In the genomic region with DNA sequence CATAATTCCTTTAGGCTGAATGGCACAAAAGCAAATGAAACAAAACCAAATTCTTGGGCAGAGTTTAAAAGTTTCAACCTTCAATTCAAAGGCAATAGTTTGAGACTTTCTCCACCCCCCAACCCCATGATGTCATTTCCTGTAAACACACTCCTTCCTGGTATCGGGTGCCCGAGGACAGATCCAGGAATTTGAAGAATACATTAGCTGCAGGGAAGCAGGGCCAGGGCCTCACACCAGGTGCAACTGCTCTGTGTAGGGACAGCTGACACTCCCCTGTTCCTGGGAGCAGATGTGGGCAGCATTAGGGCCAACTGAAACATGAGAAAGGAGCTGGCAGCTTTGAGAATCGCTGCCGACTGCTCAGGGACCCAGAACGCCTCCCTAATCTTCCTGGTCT, we compare ENCODE assay signal across 9 mouse cellular contexts.
A peak's percentile ranks its signal among the peaks of the same experiment; 100 is the strongest.
DNase-seq lines count a peak whose midpoint lies in the region; ATAC-seq and TF ChIP-seq lines count a peak whose summit lies in the region.
"Had no signal": no experiment of that assay in that cellular context is flagged by ENCODE, and none has a peak within 500 bp of the region (broad histone marks: within the 10 kb centered on the region; RNA-seq: fewer than 3 reads in every experiment).

No protein-coding gene starts in this region.

- 39% methylated on average over 5 of the region's 5 CpGs for WGBS in liver, embryonic 11.5 days
- WGBS in hindbrain, postnatal 0 days = 41% methylated on average over 5 of the region's 5 CpGs

- H3K9ac ChIP-seq in liver, embryonic 11.5 days (ENCODE audit: low read depth, low read length) = peak overlapping the region; percentile 59
- H3K9ac ChIP-seq in hindbrain, postnatal 0 days (replicated peaks; ENCODE audit: low read length) = no peak overlapping the region
- H3K9ac ChIP-seq: forebrain, embryonic 12.5 days had no signal

- peak overlapping the region; percentile 50 for H3K4me2 ChIP-seq in liver, embryonic 11.5 days
- H3K4me2 ChIP-seq in hindbrain, postnatal 0 days (ENCODE audit: low read depth, low read length) = no peak overlapping the region
- H3K4me2 ChIP-seq: forebrain, embryonic 12.5 days had no signal

- TF ChIP-seq CTCF in hindbrain, postnatal 0 days (IDR thresholded peaks at IDR 0.05; ENCODE audit: low read depth) = no peak

- H3K9me3 ChIP-seq in liver, embryonic 11.5 days (ENCODE audit: control insufficient read depth, low read length) = no peaks in the 10 kb centered on the region
- no peaks in the 10 kb centered on the region for H3K9me3 ChIP-seq in hindbrain, postnatal 0 days (ENCODE audit: low read length)
- H3K9me3 ChIP-seq: forebrain, embryonic 12.5 days had no signal

- no peak for DNase-seq in liver, embryonic 11.5 days (ENCODE audit: low spot score)
- DNase-seq in liver = no peak
- peak; percentile 58 for DNase-seq in embryo, embryonic 10.5 days (ENCODE audit: low spot score)
- DNase-seq in hindbrain, postnatal 0 days (ENCODE audit: low spot score) = no peak
- no peak for DNase-seq in urinary bladder, postnatal 4 days (ENCODE audit: low spot score in 2 of 2)
- DNase-seq in ovary, postnatal 10 days (ENCODE audit: low spot score) = no peak
- DNase-seq in ovary, adult 18-20 months (ENCODE audit: low spot score) = no peak

- H3K4me3 ChIP-seq in liver, embryonic 11.5 days (ENCODE audit: low read depth, low read length) = no peak overlapping the region
- H3K4me3 ChIP-seq in hindbrain, postnatal 0 days (ENCODE audit: low read length) = no peak overlapping the region
- H3K4me3 ChIP-seq: forebrain, embryonic 12.5 days had no signal

- peaks cover 27% of the 10 kb centered on the region for H3K4me1 ChIP-seq in liver, embryonic 11.5 days (replicated peaks; ENCODE audit: control insufficient read depth, insufficient read depth, low read length)
- H3K4me1 ChIP-seq in hindbrain, postnatal 0 days (ENCODE audit: insufficient read depth, low read length) = 0 out of 2 replicates have a peak, but pooled peaks cover 6% of the 10 kb centered on the region
- H3K4me1 ChIP-seq: forebrain, embryonic 12.5 days had no signal

- no peak for ATAC-seq in liver, embryonic 11.5 days (replicated peaks; ENCODE audit: low FRiP score)
- ATAC-seq in hindbrain, postnatal 0 days = 0 out of 2 replicates have a peak, but pooled peaks have one; percentile 53
- peak; percentile 31; the same call in 1 of the 2 replicates for ATAC-seq in megakaryocyte progenitor cell, adult 5-6 weeks (replicated peaks; ENCODE audit: poor library complexity)

- peaks cover 2% of the 10 kb centered on the region; the same call in 1 of the 2 replicates for H3K36me3 ChIP-seq in liver, embryonic 11.5 days (ENCODE audit: control insufficient read depth, insufficient read depth, low read length)
- peaks cover 5% of the 10 kb centered on the region; the same call in 1 of the 2 replicates for H3K36me3 ChIP-seq in hindbrain, postnatal 0 days (ENCODE audit: insufficient read depth, low read length)

- peak overlapping the region; percentile 68 for H3K27ac ChIP-seq in liver, embryonic 11.5 days (ENCODE audit: low read depth, low read length)
- no peak overlapping the region for H3K27ac ChIP-seq in hindbrain, postnatal 0 days
- H3K27ac ChIP-seq: forebrain, embryonic 12.5 days had no signal

- no peaks in the 10 kb centered on the region for H3K27me3 ChIP-seq in liver, embryonic 11.5 days (replicated peaks; ENCODE audit: control insufficient read depth, insufficient read depth, low read length)
- no peaks in the 10 kb centered on the region for H3K27me3 ChIP-seq in hindbrain, postnatal 0 days (ENCODE audit: insufficient read depth, low read length)
- H3K27me3 ChIP-seq: forebrain, embryonic 12.5 days had no signal
